Mouse (Mus musculus) inflammation-experienced regulatory T-cells, adult 6 months (primary cell): ENCODE data around the gene Exosc8. TPM values are rescaled to one million over a fixed set of nuclear protein-coding genes. Genes with fewer than 3 reads are reported as not detected.
A peak's percentile ranks its signal among the peaks of the same experiment; 100 is the strongest.
"Not testable (repeated sequence)": the region's sequence is repeated elsewhere in the genome, so short reads cannot be mapped to it uniquely, and the experiment has no call there.

ENCODE experiments used
- ATAC-seq: one replicate; pipeline ENCODE4 v1.8.0; 2017
- polyA plus RNA-seq, 3 experiments: library from polyadenylated mRNA; unstranded; fragments of 100-300 nt; shearing (Covaris generic); gene quantifications; one replicate each; pipeline ENCODE4 v1.2.1; 2017

Exosc8 gene
- polyA plus RNA-seq, 3 experiments from 2014 or later: 228 to 264 (median 247) TPM

DNA sequence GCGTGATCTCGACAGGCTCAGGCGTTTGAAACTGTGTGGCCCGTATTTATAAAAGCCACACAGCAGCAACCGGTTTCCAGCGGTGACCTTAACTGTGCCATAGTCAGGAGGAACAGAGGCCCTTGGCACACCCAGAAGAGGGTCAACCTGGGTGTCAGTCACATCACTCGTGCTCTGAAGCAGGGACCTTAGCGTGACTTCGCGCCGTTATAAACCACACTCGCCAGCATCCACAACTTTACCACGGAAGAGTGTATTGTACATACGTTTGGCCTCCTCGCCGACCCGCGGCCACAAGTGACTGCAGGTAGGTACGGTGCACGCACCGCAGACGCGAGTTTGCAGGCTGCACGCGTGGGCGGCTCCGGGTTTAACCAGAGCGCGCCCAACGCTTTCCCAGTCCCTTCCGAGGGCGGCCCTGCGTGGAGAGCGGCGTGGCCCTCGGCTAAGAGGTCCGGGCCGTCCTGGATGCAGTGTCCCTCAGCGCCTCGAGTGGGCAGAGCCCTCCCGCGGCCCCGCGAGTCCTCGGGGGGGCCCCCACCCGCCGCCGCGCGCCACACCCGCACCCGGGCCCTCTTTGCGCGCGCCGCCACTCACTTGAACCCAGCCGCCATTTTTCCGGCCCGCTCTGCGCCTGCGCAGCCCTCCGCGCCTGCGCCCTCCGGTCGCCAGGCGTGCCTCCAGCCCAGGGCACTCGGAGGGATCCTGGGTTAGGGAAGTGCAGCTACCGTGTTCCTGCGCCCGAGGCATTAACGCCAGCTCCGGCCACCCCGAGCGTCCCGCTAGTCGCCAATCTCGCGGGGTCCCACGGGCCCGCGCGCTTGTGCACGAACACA is 564 bp downstream of the Exosc8 start:
- peak; percentile 74 for ATAC-seq

- ATAC-seq: no peak
These were observed 2.8 kb downstream of the Exosc8 start for GRCm38 (mm10) chr3:54732371-54732770.

GRCm38 (mm10) chr3:54731626-54732150 is 3.5 kb downstream of the Exosc8 start:
- ATAC-seq: no peak

GRCm38 (mm10) chr3:54728100-54728499 is 7.1 kb downstream of the Exosc8 start:
- ATAC-seq: no peak

DNA sequence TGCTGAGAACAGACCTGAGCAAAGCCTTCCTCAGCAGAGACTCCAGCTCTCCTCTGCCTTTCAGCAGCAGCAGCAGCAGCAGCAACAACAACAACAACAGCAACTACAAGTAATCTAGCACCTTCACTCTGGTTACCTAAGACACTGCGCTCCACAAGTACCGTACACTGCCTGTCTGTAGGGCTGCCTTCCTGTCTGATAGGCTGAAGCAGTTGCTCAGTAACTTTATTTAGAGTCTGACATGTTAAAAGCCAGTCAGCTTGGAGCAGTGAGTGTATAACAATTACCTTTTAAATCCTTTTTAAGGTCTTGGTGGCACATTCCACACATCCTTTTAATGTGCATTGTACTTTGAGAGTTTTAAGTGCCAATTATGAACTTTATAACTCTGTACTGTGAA is 7.6 kb downstream of the Exosc8 start:
- ATAC-seq: peak; percentile 6

- ATAC-seq: no peak
These were observed 9.8 kb downstream of the Exosc8 start for GRCm38 (mm10) chr3:54725344-54725743.

- peak; percentile 90 for ATAC-seq
These were observed 11.3 kb downstream of the Exosc8 start for GRCm38 (mm10) chr3:54723741-54724500.

DNA sequence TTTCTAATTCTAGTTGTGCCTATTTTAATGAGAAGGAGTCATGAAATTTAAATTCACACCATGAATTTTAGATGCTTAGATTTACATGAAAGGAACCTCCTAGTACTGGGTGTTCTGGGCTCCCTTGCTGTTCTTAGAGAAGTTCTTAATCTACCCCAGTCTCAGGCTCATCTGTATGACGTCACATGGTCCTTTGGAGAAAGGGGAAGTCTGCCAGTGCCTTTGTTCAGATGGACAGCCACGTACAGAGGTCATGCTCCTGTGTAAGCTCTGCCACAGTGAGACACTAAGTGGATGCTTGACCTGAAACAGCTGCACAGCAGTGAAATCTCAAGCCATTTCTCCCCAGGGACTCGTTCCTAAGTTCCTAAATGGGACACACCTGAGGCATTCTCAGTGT is 16.2 kb downstream of the Exosc8 start:
- ATAC-seq: no peak

DNA sequence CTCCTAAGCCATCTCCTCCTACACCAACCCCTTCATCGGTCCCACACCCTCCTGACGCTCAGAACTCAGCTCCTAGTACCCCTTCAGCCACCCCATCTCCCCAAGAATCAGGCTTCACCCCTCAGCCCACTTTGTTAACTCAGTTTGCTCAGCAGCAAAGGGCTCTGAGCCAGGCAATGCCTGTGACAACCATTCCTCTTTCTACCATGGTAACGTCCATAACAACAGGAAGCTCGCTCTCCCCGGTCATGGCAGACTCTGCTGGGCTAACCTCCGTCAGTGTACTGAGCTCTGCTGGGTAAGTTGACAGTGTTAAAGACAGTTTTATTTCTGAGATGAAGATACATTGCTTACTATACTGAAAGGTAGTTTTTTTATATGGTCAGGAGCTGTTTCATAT is 17.8 kb downstream of the Exosc8 start:
- no peak for ATAC-seq

GRCm38 (mm10) chr3:54715461-54715860 is 19.7 kb downstream of the Exosc8 start:
- no peak for ATAC-seq

GRCm38 (mm10) chr3:54714253-54714652 is 20.9 kb downstream of the Exosc8 start, which contains the start of gene Gm21958:
TSS of gene Gm21958 (minus strand) at chr3:54714353.
- no peak for ATAC-seq

- ATAC-seq: peak; percentile 94
These were observed 26.2 kb downstream of the Exosc8 start for GRCm38 (mm10) chr3:54708972-54709371.

- not testable (repeated sequence) for ATAC-seq
These were observed 31.1 kb downstream of the Exosc8 start for GRCm38 (mm10) chr3:54704106-54704505.

GRCm38 (mm10) chr3:54699759-54700301 is 35.4 kb downstream of the Exosc8 start:
- no peak for ATAC-seq

DNA sequence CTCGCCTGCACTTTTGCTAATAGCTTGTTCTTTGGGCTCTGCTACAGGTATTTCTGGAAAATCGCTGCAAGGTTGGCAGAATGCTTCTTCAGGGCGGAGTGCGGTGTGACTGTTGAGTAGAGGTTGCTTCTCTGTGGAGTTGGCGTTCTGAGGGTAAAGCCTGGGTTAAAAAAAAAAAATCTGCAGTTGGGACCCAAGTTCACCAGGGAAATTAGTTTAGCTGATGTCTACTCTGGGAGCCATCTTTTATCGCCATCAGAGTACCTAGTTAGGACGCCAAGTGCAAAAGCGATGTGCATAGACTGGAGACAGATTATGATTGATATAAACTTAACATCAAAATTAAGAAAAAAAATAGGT is 42.2 kb downstream of the Exosc8 start:
- ATAC-seq: peak; percentile 28

DNA sequence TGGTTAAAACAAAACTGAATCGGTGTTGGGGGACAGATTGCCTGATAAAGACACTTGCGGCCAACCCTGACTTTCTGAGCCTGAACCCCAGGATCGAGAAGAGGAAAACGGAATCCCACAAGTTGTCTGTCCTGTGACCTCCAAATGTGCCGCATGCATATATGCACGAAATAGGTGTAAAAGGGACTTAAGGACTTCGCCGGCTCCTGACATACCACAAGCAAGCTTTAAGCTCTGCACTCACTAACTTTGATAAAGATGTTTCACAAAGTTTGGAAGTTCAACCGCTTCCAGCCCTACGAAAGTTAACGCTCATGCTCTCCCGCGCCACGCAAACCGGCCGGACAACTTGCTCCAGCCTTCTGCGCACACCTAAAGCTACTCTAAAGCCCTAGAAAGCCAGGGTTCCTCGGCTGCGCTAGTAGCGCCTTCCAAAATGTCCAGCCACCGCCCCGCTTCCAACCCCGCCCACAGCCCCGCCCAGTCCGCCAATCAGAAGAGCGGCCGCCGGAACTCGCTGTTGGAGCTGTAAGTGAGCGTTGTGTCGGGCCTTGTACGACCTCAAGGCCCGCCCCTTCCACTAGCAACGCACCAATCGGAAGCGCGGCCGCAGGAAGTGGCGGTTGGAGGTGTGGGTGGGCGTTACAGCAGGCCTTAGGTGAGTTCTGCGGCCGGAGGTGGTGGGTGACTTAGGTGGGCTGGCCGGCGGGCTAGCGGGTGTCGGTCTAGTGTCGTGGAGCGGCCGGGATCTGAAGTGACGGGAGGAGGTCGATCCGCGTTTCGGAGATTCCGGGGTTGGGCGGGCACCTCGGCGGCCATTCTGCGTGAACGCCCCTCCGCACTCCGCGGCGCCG is 42.8 kb downstream of the Exosc8 start, which contains the start of gene Supt20:
TSS of gene Supt20 (plus strand) at position 606 of the 854 bp plus-strand sequence.
- peak; percentile 96 for ATAC-seq

- ATAC-seq: no peak
These were observed 46.1 kb downstream of the Exosc8 start for GRCm38 (mm10) chr3:54689091-54689490.

- ATAC-seq: no peak
These were observed 47.9 kb downstream of the Exosc8 start for GRCm38 (mm10) chr3:54687245-54687644.

DNA sequence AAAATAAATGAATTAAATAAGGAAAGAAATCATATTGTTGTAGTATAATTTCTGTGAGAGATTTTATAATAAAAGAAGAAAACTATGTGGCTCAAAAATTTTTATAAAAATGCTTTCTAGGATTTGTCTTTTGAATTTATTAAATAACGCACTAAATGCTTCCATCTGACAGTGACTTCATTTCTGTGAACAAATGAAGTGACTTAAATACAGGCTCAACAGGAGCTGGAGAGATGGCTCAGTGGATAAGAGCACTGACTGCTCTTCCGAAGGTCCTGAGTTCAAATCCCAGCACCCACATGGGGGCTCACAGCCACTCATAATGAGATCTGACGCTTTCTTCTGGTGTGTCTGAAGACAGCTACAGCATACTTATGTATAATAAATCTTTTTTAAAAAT is 50.0 kb downstream of the Exosc8 start:
- ATAC-seq: no peak

GRCm38 (mm10) chr3:54681310-54682204 is 53.6 kb downstream of the Exosc8 start:
- ATAC-seq: no peak
